Mouse (Mus musculus) retina, embryonic 14.5 days (tissue): ENCODE results near the gene Diaph2.
"Not testable (repeated sequence)": the region's sequence is repeated elsewhere in the genome, so short reads cannot be mapped to it uniquely, and the experiment has no call there.

Experiments
- DNase-seq: peaks from one replicate; pipeline ENCODE4 v3.0.0-alpha.2; 2015; ENCODE audit warnings: low spot score

The Diaph2 gene

DNA sequence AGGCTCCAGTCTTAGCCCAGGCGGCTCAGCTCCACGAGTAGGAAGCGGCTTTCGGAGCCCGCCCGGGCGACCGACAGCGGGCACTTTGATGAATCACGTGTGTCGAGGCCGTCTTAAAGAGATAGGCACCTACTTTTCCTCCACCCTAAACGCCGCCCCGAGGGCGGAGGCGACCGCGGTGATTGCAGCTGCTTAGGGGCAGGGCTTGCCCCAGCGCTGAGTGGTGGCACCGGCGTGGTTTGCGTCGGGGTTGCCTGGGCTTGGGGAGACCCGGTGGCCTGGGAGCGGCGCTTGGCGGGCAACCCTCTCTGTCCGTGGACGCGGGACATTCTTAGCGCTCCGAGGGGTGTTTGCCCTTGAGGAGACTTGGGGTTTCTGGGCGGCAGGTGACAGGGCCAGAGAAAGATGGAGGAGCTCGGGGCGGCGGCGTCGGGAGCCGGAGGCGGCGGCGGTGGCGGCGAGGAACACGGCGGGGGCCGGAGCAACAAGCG is at the start of gene Diaph2:
Diaph2 (plus strand) TSS at position 172 of the 491 bp plus-strand sequence.
- peak; percentile 73 for DNase-seq

DNA sequence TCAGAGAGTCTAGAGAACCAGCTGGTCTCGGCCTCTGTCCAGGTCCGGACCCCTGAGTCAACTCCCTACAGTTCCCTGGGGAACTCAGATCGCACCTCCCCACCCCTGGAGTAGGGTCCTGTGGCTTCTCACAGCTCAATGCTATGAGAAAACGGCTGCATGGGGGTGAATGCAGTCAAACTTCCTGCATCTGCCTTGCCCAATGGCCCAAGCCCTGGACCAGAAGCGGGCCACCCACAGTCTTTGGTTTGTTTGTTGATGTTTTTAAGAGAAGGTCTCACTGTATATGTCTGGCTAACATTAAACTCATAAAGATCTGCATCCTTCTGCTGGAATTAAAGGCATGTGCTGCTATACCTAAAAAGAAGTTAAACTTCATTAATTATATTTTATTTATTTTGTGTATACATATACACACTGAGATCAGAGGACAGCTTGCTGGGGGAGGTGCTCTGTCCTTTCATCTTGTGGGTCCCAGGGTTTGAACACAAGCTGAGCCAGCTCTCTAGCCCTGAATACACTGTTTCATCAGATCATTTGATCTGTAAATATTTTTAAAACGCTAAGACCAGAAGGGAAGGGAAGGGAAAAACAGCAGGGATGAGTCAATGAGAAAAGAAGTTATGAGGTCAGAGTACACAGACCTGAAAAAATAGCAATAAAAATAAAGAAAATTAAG is 47.8 kb upstream of the Diaph2 start:
- no peak for DNase-seq

DNA sequence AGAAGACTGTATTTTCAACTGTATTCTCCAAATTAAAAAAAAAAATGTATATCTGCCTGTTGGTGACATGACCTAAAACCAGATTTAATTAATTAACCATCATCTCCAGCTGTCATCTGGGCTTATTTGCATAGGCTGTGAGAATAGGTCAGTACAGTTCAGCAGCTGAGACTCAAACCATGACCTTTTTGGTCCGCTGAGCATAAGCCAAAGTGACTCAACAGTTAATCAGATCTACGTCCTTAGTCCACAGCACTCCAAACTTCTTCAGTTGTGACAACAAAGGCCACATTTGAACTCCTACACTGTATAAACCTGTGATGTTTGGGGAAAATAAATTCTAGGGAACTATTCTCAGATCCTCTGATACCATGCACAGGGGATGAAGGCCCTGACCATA is 39.9 kb upstream of the Diaph2 start:
- DNase-seq = peak; percentile 25

DNA sequence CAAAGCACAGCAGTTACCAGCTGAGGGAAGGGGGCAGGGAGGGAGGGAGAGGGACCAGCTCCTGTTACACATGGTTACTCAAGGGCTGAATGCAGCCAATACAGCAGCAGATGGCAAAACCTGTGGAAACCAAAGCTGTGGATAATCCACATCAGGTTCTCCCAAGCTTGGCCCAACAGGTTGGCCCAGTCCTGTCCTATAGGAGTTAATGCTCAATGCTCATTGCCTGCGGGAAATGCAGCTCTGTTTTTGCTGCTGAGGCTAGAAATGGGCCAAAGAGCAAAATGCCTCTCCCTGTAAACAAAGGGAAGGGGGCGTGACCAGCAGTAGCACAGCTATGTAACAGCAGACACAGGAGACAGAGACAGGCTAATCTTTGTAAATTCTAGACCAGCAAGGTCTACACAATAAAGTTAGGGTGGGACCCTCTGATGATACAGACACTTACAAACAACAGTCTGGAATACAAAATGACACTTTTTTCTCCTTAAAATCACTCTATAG is 20.8 kb upstream of the Diaph2 start:
- no peak for DNase-seq

DNA sequence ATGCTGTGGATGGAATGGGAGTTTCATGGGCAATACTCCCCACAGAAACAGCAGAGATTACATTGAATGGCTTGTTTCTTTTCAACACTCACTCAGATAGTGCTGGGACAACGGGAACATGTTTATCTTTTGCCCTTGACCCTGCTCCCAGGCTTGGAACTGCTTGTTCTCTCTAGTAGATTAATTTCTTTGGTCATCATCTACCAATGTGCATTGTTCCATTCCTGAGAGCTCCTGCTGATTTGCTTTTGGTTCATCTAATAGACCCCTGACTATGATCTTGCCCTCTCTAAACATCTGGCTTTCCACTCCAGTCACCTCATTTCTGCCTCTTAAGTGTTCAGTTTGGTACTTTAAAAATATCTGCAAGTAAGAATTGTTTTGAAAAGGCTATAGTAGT is 13.0 kb upstream of the Diaph2 start:
- DNase-seq = no peak

DNA sequence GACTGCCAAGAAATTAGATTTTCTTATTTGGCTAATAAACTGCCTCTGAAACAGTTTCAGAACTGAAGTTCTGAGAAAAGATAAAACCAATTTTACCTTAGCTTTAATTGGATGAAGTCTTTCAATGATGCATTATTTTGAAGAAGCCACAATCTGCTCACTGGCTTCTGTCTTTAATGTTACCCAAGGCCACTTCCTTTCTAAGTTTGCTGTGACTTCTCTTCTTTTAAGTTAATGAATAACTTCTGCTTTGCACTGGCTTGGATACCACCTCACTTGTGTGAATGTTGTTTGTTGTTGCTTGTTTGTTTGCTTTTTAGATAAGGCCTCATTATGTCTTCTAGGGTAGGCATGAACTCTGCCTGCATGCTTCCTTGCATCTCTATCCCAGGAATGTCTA is 10.3 kb upstream of the Diaph2 start:
- no peak for DNase-seq

DNA sequence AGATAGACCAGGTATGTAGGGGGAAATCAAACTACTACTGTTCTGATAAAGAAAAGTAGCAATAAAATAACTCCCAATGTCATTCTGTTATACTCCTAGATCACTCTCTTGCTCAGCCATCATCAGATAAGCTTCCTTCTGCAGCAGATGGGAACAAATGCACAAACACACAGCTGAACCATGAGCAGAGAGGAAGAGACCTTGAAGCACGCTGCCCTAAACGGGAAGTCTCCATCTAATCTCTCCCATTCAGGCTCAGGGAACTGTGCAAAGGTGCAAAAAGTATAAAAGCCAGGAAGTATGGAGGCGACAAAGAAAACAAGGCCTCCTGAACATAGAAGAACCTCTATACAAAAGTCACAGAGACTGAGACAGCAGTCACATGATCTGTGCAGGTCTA is 6.6 kb upstream of the Diaph2 start:
- no peak for DNase-seq

DNA sequence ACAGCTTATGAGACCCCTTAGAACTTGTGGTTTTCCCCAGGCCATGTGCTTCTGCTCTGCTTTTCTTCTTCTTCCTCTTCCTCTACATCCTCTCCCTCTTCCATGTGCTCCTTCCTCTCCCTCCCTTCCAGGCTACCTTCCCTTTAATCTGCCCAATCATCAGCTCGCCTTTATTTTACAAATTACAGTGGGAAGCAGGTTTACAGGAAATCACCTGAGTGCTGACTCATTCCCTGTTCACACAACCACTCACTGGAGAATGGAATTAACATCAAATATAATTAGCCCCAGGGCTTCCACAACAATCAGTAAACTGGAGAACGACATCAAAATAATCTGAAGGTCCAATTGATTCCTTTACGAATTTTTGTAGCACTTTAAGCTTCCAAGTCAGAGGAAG is 3.6 kb upstream of the Diaph2 start:
- DNase-seq = no peak

DNA sequence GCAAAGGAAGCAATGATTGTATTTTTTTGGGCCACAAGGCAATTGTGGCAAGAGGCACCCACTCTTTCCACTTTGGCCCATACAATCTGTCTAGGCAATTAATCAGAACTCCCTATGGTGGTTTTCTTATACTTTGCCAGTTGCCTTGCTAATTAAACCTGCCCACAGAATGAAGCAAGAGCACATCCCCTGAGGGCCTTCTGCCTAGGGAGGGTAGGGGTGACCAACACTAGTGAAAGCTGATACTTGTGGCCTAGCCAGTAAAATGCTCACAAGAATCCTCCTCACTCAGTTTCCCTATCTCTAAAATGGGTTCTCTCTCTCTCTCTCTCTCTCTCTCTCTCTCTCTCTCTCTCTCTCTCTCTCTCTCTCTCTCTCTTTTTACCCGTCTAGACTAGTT is 440 bp upstream of the Diaph2 start:
- no peak for DNase-seq

DNA sequence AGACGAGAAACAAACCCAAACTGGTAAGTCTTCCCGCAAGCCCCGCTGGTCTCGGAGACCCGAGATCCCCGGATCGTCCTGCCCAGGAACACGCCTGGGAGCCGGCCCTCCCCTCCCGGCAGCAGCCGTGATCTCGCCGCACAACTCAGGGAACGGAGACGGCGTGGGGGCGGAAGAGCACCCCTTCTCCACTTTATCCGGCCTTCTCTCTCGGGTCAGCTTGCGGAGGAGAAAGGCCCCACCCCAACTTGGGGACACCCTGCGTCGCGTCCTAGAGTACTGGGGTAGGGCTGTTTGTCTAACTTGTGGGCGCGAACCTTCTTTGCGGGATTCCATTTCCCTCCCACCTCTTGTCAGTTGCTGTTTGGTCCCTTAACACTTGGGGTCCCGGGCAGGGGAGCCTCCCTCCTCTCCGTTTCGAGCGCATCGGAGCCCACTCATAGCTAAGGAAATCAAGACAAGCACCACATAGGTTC is 590 bp downstream of the Diaph2 start:
- peak; percentile 30 for DNase-seq

DNA sequence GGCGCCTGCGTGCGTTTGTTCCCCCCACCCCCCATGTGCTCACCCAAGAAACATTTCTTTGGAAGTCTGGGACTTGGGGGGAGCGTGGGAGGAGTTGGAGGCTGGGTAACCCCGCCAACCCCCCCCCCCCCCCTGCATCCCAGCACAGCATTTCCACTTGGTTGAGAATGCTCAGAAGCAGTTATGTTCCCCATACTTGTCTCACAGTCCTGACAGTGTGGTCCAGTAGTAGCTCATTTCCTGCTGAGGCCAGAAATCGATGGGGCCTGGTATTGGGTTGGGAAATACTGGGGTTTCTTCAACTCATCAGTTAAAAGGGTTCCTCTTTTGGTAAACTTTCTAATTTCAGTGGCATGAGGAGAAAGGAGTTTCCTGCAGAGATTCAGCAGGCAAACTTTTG is 1.1 kb downstream of the Diaph2 start:
- DNase-seq = peak; percentile 1

DNA sequence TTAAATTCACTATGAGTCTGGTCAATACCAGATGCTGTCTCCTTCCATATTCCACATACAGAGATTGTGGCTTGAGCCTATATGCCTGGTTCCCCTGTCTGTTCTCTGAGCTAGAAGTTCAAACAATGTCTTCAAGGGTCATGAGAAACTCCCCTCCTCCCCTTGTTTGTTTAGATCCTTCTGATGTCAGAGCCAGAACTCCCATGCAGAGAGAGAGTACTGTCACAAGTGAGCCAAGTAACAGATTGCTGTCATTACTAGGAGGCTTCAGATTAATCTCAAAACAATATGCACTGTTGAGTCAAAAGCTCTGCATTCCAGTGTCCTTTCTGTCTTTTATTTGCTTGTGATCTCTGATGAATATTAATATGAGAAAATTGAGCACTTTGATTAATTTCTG is 7.1 kb downstream of the Diaph2 start:
- no peak for DNase-seq

DNA sequence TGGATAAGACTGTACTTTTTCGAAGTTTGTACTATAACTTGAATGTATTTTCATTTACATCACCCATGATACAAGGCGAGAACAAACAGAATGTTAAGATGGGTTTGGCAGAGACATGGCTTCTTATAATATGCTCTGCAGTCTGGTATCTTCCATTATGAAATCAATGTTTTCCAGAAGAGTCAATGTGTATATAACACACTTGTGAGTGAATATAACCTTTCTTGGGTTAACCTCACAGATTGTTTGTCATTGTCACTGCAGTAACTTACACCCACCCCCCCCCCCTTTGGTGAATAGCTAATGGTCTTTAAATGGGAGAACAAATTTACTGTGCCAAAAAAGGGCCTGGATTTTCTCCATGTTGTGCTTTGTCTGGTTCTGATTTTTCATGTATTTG is 13.1 kb downstream of the Diaph2 start:
- DNase-seq = no peak

DNA sequence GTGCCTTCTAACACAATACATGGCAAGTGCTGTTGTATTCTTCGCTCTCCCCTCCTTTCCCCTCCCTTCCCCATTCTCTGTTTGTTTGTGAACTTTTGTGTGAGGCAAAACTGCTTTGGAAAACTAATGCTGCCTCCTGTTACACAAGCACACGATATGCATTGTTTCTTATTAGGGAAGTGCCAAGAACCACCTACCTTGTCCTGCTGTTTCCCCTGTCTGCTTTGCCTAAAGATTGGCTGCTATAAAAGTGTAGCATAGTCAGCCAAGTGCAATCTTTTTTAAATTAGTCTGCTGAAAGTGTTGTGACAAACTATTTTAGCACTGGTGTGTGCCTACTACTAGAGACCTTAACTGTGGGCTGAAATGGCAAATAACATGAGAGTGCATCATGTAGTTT is 15.8 kb downstream of the Diaph2 start:
- DNase-seq = no peak

DNA sequence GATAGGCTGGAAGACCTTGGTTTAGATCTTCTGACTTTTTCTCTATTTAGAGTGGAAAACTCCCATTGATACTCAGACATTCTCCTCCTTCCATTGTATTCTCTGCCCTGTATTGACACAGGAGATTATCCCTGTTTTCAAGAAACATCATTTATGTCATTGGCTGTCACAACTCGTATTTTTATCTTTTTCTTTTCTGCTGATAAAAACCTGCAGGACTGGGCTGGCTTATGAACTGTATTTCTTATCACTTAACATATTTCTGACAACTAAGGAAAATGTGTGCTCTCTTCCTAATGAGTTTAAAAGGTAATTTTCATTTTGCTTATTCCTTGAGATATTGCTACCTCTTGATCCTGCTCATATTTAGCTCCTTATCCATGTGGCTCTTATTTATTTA is 17.3 kb downstream of the Diaph2 start:
- DNase-seq = no peak

DNA sequence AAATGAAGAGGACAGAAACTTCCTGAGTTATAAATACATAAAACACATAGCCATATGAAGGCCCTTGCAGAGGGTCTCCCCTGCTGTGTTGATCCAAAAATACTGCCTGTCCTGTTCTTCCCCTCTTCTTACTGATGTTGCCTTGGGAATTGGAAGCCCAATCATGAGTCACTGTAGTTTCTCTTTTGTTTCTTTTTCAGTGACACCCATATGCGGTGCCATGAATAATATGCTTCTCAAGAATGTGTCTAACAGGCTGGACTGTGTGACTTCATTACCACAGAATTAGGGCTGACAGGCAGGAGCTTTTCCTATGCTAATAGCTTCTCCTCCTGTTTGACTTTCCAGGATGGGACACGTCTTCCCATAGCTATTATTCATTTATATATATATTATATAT is 21.1 kb downstream of the Diaph2 start:
- peak; percentile 9 for DNase-seq

DNA sequence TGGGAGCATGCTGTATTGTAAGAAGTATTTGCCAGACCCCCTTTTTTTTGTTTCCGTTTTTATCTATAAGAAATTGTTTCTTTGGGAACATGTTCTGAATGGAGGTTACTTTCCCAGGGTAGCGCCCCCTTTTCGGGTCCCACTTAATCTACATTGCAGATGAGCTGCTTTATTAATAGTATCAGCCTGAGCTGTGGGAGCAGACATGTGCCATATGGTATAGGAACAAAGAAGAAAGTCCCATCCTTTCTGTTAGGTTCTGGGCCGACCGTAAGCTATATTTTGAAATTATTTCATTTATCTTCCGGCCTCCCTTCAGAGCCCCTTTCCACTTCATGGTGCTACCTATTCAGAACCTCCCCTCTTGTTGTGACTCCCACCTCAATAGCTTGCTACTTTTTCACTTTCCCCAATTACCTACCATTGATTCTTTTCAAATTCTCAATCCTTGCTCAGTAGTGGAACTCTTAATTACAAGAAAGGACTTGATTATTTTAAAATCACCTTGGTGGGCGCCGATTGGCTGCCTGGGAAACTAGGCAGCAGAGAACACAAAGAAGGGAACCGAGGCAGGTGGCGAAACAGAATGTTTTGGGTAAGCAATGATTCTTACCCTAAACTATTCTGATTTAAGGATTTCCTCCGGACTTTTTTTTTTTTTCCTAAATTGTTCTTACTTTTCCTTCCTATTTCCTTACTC is 24.2 kb downstream of the Diaph2 start:
- DNase-seq = no peak

DNA sequence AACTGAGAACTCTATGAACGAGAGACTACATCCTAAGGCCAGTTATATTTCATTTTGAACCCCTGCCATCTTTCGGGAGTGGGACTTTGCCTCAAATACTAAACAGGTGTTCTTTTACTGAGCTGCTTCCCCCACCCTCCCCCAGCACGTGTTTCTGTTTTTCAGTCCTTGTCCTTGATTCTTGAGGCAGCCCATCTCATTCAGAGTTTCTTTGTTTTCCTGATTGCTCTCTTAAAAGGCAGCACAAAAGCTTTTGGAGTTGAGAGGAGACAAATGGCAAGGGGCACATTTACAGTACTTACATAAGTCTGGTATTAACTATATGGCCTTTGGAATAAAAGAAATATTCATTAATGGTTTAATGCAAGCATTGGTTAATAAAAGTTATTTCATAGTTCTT is 24.9 kb downstream of the Diaph2 start:
- no peak for DNase-seq

DNA sequence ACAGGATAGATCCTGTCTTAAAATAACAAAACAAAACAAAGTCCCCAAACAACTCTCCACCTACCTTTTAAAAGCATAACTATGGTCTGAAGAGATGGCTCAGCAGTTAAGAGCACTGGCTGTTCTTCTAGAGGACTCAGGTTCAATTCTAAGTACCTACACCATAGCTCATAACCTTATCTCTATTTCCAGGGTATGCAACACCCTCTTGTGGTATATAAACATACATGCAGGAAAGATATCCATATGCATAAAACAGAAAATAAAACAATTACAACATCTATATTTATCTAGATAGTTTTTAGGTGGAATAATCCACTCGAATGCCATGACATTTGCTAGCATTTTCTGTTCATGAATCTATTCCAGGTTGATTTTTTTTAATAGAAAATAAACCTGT is 27.2 kb downstream of the Diaph2 start:
- DNase-seq = no peak

DNA sequence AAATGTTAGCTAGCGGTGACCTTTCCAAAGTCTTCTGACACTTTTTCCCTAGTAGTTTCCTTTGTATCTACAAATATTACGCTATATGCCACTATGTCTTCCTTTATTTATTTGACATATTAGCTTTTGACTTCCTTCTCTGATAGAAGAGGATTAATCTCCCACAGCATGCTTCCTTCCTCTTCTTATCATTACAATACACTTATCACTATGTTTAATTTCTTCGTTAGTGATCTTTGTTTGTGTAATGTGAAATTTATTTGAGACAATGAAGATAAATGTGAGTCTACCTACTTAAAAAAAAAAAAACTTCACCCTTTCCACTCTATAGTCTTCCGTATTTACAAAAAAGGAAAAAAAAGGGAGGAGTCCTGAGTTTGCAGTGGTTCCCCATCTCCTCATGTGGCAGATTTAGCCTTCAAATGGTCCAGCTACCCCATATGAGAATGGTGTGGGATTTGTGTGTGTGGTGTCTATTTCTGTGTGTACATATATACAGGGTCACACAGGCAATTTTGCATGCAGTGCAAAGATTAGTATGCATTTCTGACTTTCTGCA is 27.9 kb downstream of the Diaph2 start:
- no peak for DNase-seq

DNA sequence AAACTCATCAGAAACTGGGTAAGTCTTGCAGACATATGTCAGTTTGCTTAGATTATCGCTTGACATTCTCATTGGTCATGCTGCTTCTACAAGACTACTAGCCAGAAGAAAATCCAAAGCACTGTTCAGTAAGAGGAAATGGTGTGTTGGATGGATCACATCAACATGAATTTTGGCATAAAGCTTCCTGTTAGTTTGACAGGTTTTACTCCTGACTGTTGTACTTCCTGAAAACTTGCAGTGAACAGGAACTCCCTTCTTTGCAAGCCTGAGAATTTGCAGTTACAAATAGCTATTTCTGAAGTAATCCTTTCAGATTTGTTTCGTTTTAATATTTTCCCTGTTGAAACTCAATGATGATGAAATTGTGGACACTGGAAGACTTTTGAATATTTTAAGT is 32.3 kb downstream of the Diaph2 start:
- no peak for DNase-seq

DNA sequence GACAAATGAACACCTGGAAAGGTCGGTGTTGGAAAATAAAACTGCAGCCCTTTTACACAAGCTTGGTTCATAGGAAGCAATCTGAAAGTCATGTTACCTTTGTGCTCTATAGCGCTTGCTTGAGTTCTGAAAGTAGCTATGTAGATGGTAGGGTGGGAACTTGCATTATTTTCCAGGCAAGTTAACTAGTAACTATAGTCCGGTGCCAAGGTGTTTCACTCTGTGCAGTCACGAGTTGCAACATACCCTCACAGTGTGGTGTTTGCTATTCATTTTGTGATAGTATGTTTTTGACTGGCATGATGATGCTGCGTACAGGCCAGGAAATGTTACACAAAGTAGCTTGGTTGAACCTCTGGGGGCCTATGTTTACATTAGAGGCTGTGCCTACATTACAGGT is 34.5 kb downstream of the Diaph2 start:
- no peak for DNase-seq

DNA sequence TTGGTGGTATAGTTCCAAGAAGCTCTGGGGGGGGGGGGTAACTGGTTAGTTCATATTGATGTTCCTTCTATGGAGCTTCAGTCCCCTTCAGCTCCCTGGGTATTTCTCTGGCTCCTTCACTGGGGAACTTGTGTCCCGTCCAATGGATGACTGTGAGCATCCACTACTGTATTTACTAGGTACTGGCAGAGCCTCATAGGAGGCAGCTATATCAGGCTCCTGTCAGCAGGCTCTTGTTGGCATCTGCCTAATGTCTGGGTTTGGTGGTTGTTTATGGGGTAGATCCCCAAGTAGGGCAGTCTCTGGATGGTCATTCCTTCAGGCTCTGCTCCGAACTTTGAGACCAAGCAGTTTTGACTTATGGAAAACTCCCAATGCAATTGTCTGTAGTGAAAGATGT is 50.4 kb downstream of the Diaph2 start:
- not testable (repeated sequence) for DNase-seq
